Mouse (Mus musculus): ENCODE results near the gene Gpr132. TPM values are rescaled to one million over a fixed set of nuclear protein-coding genes. Genes with fewer than 3 reads are reported as not detected.
A peak's percentile ranks its signal among the peaks of the same experiment; 100 is the strongest.

Gene Gpr132
- polyA plus RNA-seq, 1 experiment from 2014 or later = 0.32 TPM

DNA sequence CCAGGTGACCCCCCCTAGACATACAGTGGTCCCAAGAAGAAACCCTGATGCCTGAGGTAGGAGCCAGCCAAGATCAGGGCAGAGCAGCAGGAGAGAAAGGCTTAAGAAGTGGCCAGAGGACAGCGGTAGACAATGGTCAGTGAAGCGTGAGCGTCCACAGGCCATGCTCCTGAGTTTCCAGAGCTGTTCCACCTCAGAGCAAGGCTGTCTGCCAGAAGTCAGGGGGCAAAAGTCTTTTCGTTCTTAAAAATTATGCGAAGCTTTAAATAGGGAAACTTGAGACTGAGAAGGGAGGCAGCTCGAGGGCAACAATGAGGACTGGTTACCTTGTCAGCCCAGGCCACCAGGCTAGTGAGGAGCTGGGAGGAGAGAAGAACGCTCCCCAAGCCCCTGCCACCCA lies 54.7 kb downstream of the Gpr132 start:
- Histone ChIP-seq H3K9ac (no peak overlapping the region), H3K4me3 (no peak overlapping the region), H3K4me1 (peaks cover 18% of the 10 kb centered on the region), H3K36me3 (peaks cover 36% of the 10 kb centered on the region), H3K27me3 (replicated peaks) (peaks cover 32% of the 10 kb centered on the region), H3K9me3 (replicated peaks) (no peaks in the 10 kb centered on the region), H3K4me2 (no peak overlapping the region), H3K27ac (no peak overlapping the region)
- ATAC-seq = no peak
- 85% methylated on average over 7 of the region's 7 CpGs for WGBS (ENCODE audit: insufficient replicate concordance)

DNA sequence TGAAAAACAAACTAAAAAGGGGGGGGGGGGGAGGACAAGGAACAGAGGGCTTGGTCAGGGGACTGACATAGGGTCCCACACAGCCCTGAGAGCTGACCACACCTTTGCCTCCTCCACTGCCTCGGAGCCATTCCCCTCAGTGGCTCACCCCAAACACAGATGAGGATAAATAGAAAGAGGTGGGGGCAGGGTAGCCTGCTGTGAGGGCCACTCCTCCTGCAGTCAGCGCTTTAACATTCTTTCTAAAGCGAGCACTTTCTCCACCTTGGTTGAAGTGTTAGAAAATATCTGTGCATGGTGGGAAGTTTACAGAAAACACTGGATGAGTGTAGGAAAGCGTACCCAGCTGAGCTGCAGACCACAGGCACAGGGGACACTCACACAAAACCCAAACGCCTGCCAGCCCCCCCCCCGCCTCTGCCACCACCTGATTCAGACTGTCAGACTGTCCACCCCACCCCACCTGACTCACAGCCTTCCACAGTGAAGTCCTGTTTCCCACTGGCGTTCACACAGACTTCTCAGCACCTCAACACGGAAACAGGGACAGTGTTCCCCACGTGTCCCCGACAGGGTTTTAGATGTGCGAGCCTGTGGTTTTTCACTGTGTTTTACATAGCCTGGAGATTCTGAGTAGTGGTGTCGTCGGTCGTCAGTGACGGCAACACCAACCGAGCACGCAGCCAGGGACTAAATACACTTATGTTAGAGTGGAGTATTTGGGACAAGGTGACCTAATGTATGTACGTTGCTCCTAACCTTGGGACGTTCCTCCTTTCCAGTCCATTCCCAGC lies 57.7 kb downstream of the Gpr132 start:
- H3K4me1 ChIP-seq = peaks cover 20% of the 10 kb centered on the region
- peak overlapping the region; percentile 89 for H3K4me2 ChIP-seq
- H3K9ac ChIP-seq = no peak overlapping the region
- H3K36me3 ChIP-seq = peaks cover 5% of the 10 kb centered on the region
- H3K27me3 ChIP-seq (replicated peaks) = peaks cover 62% of the 10 kb centered on the region
- H3K4me3 ChIP-seq = 0 out of 2 replicates have a peak overlapping the region, but pooled peaks have one; percentile 62
- no peak for ATAC-seq
- no peaks in the 10 kb centered on the region for H3K9me3 ChIP-seq (replicated peaks)
- WGBS (ENCODE audit: insufficient replicate concordance) = 57% methylated on average over 19 of the region's 19 CpGs
- no peak overlapping the region for H3K27ac ChIP-seq

DNA sequence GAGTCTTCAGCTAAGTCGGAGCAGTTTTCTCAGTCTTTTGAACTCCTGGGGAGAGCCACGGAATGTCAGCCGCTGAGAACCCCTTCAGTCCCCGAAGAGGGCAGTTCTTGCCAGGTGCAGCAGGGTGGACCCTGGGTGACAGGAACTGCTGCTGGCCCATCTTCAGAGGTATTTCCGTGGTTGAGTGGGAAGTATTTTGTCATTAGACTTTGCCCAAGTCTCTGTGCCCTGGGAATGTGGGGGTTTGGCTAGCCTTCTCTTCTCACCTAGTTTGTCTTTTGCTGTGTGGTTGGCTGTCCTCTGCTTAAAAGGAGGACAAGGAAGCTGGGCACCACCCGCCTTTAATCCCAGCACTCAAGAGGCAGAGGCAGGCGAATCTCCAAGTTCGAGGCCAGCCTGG lies 58.4 kb downstream of the Gpr132 start:
- H3K9ac ChIP-seq = peak overlapping the region; percentile 61; the same call in 1 of the 2 replicates
- WGBS (ENCODE audit: insufficient replicate concordance) = 16% methylated on average over 8 of the region's 8 CpGs
- H3K27ac ChIP-seq = no peak overlapping the region

DNA sequence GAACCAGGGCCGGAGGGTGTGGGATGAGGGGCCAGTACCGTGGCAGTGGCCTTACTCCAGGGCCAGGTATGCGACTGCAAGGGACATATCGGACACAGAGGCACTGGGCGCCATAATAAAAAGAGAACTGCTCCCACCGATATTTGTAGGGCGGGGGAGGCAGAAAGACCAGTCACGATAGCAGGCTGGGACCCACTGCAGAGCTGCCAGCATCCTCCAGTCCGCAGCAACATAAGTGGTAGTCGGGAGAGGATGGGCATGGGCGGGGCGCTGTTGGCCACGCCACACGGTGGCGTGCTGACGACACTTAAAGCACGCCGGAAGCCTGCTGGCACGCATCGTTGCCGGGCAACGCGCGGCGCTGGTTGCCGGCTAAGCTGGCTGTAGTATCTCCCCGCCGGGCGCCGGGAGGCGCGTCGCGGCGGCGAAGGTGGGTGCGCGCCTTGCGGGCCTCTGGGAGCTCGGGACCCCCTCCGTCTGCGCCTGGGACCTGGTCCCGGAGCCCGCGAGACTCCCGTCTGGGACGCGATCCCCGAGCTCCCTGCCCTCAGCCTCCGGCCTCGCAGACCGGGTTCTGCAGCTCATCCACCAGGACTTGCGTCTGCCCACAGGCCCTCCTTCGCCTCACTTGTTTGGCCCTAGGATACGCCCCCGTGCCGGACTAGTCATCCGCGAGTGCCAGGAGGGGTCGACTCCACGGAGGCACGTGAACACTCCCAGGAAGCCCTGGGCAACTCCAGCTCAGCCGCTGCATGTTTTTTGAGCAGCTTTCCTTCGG lies 59.3 kb downstream of the Gpr132 start, which contains the start of gene Clba1:
TSS of gene Clba1 (plus strand) at position 351 of the 778 bp plus-strand sequence.
- Histone ChIP-seq H3K27me3 (replicated peaks) (peaks cover 77% of the 10 kb centered on the region), H3K4me3 (peak within 1 kb of the TSS; percentile 62), H3K36me3 (no peaks in the 10 kb centered on the region), H3K9me3 (replicated peaks) (no peaks in the 10 kb centered on the region), H3K9ac (peak within 1 kb of the TSS; percentile 61), H3K27ac (no peak within 1 kb of the TSS), H3K4me1 (peaks cover 20% of the 10 kb centered on the region), H3K4me2 (peak within 1 kb of the TSS; percentile 89)
- WGBS (ENCODE audit: insufficient replicate concordance) = 2% methylated on average over 64 of the region's 64 CpGs
- peak; percentile 86 for ATAC-seq

More for the DNA sequence above, 58.4 kb downstream of the Gpr132 start:
- Histone ChIP-seq H3K27me3 (replicated peaks) (peaks cover 68% of the 10 kb centered on the region), H3K36me3 (no peaks in the 10 kb centered on the region), H3K4me1 (peaks cover 20% of the 10 kb centered on the region), H3K4me2 (peak overlapping the region; percentile 89), H3K4me3 (peak overlapping the region; percentile 62), H3K9me3 (replicated peaks) (no peaks in the 10 kb centered on the region)
- no peak for ATAC-seq

DNA sequence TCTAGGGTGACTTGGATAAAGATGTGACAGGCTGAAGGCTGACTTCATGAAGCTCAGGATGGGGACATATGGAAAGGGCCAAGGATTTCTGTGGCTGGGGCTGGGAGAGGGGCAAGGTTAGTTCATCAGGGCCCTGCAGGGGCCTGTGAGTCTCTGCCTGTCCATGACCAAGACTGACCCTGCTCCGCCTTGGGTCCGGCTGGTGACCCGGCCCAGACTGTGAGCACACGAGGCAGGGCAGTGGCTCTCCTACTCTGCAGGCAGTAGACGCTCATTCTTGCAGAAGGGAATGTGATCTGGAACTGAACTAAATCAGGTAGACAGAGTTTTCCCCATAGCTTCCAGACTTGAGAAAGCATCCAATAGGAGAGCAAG lies 59.8 kb downstream of the Gpr132 start:
- Histone ChIP-seq H3K4me1 (peaks cover 20% of the 10 kb centered on the region), H3K9me3 (replicated peaks) (no peaks in the 10 kb centered on the region), H3K9ac (no peak overlapping the region), H3K27ac (no peak overlapping the region), H3K4me3 (peak overlapping the region; percentile 62), H3K4me2 (peak overlapping the region; percentile 89), H3K27me3 (replicated peaks) (peaks cover 83% of the 10 kb centered on the region), H3K36me3 (no peaks in the 10 kb centered on the region)
- ATAC-seq = peak; percentile 1; the same call in 1 of the 2 replicates
- 68% methylated on average over 5 of the region's 5 CpGs for WGBS (ENCODE audit: insufficient replicate concordance)

DNA sequence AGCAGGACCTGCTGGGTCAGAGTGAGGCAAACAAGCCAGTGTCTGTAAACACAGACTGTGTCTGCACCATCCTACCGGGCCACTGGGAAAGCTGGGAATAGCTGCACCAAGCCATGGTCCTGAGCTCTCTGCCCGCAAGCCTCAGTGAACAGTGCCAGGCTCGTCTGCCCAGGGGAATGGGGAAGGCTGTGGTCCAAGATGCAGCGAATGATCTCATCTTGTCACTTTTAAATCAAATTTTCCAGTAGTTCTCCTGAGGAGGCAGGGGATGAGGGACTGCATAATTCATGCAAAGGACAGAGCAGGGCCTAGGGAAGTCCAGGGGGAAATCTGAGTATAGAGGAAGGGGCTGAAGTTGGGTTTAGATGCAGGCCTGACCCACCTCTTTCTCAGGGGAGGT lies 60.2 kb downstream of the Gpr132 start:
- H3K27me3 ChIP-seq (replicated peaks) = peaks cover 87% of the 10 kb centered on the region
- ATAC-seq = no peak

DNA sequence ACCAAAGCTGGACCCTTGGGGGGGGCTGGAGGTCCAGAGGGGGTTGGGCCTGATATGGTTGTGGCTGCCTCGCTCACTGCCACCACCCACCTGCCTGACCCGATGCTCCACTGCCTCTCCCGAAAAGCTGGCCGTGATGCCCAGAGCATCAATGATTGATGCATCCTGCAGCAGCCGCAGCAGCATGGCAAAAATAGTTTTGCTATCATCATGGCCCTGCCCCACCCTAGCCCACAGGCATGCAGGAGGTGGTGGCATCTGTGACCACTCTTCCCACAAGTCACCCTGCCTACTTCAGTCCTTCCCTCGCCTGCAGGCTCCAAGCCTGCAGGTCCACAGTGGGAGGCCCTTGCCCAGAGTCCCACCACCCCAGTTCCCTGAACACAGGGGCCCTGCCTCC lies 62.0 kb downstream of the Gpr132 start:
- Histone ChIP-seq H3K4me3 (no peak overlapping the region), H3K27ac (no peak overlapping the region), H3K4me1 (peaks cover 27% of the 10 kb centered on the region), H3K36me3 (no peaks in the 10 kb centered on the region), H3K27me3 (replicated peaks) (peaks cover 99% of the 10 kb centered on the region), H3K9ac (no peak overlapping the region), H3K4me2 (no peak overlapping the region), H3K9me3 (replicated peaks) (no peaks in the 10 kb centered on the region)
- no peak for ATAC-seq
- 41% methylated on average over 6 of the region's 6 CpGs for WGBS (ENCODE audit: insufficient replicate concordance)

More for the DNA sequence above, 60.2 kb downstream of the Gpr132 start:
- H3K36me3 ChIP-seq = no peaks in the 10 kb centered on the region
- 73% methylated on average over 4 of the region's 4 CpGs for WGBS (ENCODE audit: insufficient replicate concordance)
- H3K4me3 ChIP-seq = no peak overlapping the region
- peaks cover 20% of the 10 kb centered on the region for H3K4me1 ChIP-seq
- H3K9ac ChIP-seq = no peak overlapping the region
- no peaks in the 10 kb centered on the region for H3K9me3 ChIP-seq (replicated peaks)
- H3K27ac ChIP-seq = no peak overlapping the region
- no peak overlapping the region for H3K4me2 ChIP-seq

DNA sequence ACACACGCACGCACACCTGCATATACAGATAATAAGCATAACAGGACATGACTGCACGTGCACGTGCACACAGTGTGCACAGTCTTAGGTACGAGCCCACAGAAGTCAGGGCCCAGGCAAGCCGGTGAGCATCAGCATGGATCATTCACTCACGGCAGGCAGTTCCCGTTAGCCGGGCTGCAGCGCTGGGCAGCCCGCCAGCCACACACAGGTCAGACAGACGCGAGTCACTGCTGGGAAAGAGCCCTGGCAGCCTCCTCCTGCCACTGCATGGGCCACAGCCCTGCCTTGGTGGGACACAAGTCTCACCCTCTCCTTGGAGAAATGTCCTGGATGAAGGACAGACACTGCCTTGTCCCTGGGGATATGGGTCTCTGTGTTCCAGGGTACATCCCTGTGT lies 64.0 kb downstream of the Gpr132 start:
- H3K27me3 ChIP-seq (replicated peaks) = peaks cover 99% of the 10 kb centered on the region
- no peaks in the 10 kb centered on the region for H3K36me3 ChIP-seq
- peaks cover 17% of the 10 kb centered on the region for H3K4me1 ChIP-seq
- no peak overlapping the region for H3K27ac ChIP-seq
- no peak overlapping the region for H3K4me2 ChIP-seq
- no peak for ATAC-seq
- H3K9me3 ChIP-seq (replicated peaks) = no peaks in the 10 kb centered on the region
- no peak overlapping the region for H3K4me3 ChIP-seq
- 55% methylated on average over 13 of the region's 13 CpGs for WGBS (ENCODE audit: insufficient replicate concordance)
- H3K9ac ChIP-seq = no peak overlapping the region

DNA sequence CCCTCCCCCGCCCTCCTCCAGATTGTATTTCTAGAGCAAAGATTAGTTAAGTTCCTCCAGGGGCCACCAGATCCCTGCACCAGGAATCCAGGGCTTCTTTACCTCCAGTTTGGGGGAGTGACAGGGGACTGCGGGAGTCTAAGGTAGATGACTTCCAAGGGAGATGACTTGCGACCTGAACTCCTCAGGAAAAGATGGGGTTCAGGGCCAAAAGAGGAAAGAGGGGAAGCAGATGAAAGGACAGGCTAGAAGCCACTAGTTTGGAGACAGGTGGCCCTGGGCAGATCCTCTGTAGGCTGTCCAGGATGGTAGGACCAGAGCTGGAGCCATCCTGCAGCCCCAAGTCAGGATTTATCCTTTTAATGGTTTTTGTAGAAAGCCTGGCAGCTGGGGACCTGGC lies 65.1 kb downstream of the Gpr132 start:
- Histone ChIP-seq H3K36me3 (no peaks in the 10 kb centered on the region), H3K4me1 (peaks cover 7% of the 10 kb centered on the region; the same call in 1 of the 2 replicates), H3K4me2 (peak overlapping the region; percentile 79), H3K9me3 (replicated peaks) (no peaks in the 10 kb centered on the region), H3K27ac (no peak overlapping the region), H3K4me3 (no peak overlapping the region), H3K27me3 (replicated peaks) (peaks cover 99% of the 10 kb centered on the region), H3K9ac (no peak overlapping the region)
- no peak for ATAC-seq
- WGBS (ENCODE audit: insufficient replicate concordance) = 18% methylated on average over 3 of the region's 3 CpGs

DNA sequence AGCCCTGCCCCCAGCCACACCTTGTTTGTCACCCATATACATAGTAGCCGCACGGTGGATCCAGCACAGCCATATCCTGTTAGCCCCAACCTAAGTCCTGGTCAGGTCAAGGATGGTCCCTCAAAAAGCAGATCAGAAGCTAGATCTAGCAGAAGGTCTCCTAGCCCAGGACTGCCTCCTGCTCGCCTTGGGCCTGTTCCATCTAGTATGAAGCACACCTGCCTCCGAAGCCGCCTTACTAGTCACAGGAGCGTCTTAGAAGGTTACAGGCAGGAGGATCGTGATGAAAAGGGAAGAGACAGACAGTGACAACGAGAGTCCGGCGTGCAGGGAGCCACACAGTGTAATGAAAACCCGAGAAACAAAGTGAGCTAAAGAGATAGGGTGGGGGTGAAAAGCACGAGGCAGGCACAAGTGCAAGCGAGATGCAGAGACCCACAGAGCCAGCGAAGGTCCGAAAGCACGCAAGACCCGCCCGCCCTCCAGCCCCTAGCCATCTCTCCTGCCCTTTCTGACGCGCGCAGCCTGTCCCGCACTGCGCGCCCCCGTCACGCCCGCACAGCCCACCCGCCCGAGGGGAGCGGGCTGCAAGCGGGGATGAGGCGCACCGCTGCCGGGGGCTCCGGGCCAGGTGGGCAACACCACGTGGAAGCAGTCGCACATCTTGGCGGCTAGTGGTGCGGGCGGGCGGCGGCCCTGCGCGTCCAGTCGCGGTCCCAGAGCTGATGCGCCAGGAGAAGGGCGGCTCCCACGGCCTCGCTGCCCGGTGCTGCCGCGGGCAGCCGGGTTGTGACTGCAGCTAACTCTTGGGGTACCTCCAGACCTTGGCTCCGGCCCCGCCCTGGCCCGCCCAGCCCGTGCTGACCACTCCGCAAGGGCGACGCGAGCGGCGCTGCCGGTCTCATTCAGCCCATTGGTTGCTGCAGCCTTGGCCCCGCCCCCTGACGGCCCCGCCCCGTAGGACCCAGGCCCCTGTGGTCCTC lies 65.9 kb downstream of the Gpr132 start, which contains the start of gene Ahnak2:
TSS of gene Ahnak2 (minus strand) at position 794 of the 983 bp plus-strand sequence.
- Histone ChIP-seq H3K27me3 (replicated peaks) (peaks cover 99% of the 10 kb centered on the region), H3K27ac (no peak within 1 kb of the TSS), H3K4me2 (peak within 1 kb of the TSS; percentile 79), H3K9ac (no peak within 1 kb of the TSS; the same call in 1 of the 2 replicates), H3K36me3 (no peaks in the 10 kb centered on the region), H3K9me3 (replicated peaks) (no peaks in the 10 kb centered on the region), H3K4me1 (peaks cover 7% of the 10 kb centered on the region; the same call in 1 of the 2 replicates), H3K4me3 (peak within 1 kb of the TSS; percentile 51)
- no peak for ATAC-seq
- 4% methylated on average over 51 of the region's 69 CpGs for WGBS (ENCODE audit: insufficient replicate concordance)

Measured in liver, embryonic 12.5 days (tissue).